ENCODE assay signal across 21 mouse cellular contexts in the genomic region with DNA sequence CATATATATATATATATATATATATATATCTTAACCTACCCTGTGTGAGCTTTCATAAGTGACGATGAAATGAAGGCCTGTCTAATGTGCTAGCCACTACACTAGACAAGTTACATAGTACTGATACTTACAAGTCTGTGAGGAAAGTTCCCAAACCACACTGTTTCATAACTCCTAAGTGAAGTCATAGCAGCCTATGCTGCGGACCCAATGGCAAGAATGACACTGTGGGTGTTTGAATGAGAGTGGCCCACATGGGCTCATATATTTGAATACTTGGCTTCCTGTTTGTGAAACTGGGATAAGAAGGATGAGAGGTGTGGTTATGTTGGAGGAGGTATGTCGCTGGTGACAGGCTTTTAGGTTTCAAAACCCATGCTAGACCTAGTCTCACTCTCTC.
DNase-seq lines count a peak whose midpoint lies in the region; ATAC-seq and TF ChIP-seq lines count a peak whose summit lies in the region.
"Had no signal": no experiment of that assay in that cellular context is flagged by ENCODE, and none has a peak within 500 bp of the region (broad histone marks: within the 10 kb centered on the region; RNA-seq: fewer than 3 reads in every experiment).

No protein-coding gene starts in this region.

- TF ChIP-seq CTCF in intestine, postnatal 0 days (IDR thresholded peaks at IDR 0.05; ENCODE audit: low read depth): no peak

- H3K4me1 ChIP-seq in intestine, embryonic 14.5 days (replicated peaks; ENCODE audit: control insufficient read depth, insufficient read depth, low read length): no peaks in the 10 kb centered on the region; the same call in 1 of the 2 replicates
- H3K4me1 ChIP-seq in intestine, postnatal 0 days (replicated peaks; ENCODE audit: control insufficient read depth, insufficient read depth, low read length): no peaks in the 10 kb centered on the region
- no peaks in the 10 kb centered on the region for H3K4me1 ChIP-seq in hindbrain, embryonic 11.5 days (replicated peaks; ENCODE audit: control insufficient read depth, insufficient read depth, low read length)
- H3K4me1 ChIP-seq: embryonic facial prominence, embryonic 12.5 days; forebrain, embryonic 13.5 days; forebrain, embryonic 15.5 days had no signal

- WGBS in intestine, embryonic 14.5 days: 95% methylated on average over 3 of the region's 3 CpGs
- 92% methylated on average over 3 of the region's 3 CpGs for WGBS in intestine, postnatal 0 days
- WGBS in hindbrain, embryonic 11.5 days: 86% methylated on average over 3 of the region's 3 CpGs

- no peak overlapping the region for H3K9ac ChIP-seq in intestine, embryonic 14.5 days (ENCODE audit: low read length)
- H3K9ac ChIP-seq in intestine, postnatal 0 days (ENCODE audit: low read depth, low read length): no peak overlapping the region
- H3K9ac ChIP-seq in hindbrain, embryonic 11.5 days (ENCODE audit: low read depth, low read length): no peak overlapping the region
- H3K9ac ChIP-seq: embryonic facial prominence, embryonic 12.5 days; forebrain, embryonic 13.5 days; forebrain, embryonic 15.5 days had no signal

- no peak overlapping the region for H3K4me3 ChIP-seq in intestine, embryonic 14.5 days (ENCODE audit: low read depth, low read length)
- no peak overlapping the region for H3K4me3 ChIP-seq in intestine, postnatal 0 days (ENCODE audit: low read depth, low read length)
- no peak overlapping the region for H3K4me3 ChIP-seq in hindbrain, embryonic 11.5 days (ENCODE audit: low read depth, low read length)
- H3K4me3 ChIP-seq: embryonic facial prominence, embryonic 10.5 days; embryonic facial prominence, embryonic 12.5 days; forebrain, embryonic 13.5 days; forebrain, embryonic 15.5 days had no signal

- H3K27ac ChIP-seq in intestine, embryonic 14.5 days (ENCODE audit: low read depth): no peak overlapping the region
- H3K27ac ChIP-seq in intestine, postnatal 0 days (ENCODE audit: low read depth, low read length): no peak overlapping the region
- H3K27ac ChIP-seq in hindbrain, embryonic 11.5 days (ENCODE audit: low read depth, low read length): no peak overlapping the region
- H3K27ac ChIP-seq: embryonic facial prominence, embryonic 10.5 days; embryonic facial prominence, embryonic 12.5 days; forebrain, embryonic 13.5 days; forebrain, embryonic 15.5 days had no signal

- intact Hi-C loops in heart, postnatal 14 days (cut with DNase I): no loop called here

- DNase-seq in intestine, embryonic 14.5 days (ENCODE audit: low spot score): peak; percentile 9
- peak; percentile 66 for DNase-seq in 416B (ENCODE audit: low read depth)
- no peak for DNase-seq in kidney, postnatal 10 days
- no peak for DNase-seq in heart, postnatal 14 days
- DNase-seq in hindbrain, embryonic 11.5 days (ENCODE audit: low spot score): no peak
- DNase-seq: adrenal gland, adult 2 months; adrenal gland, postnatal 10 days; adrenal gland, postnatal 25 days; cerebellum, adult 11 months; cerebellum, adult 18-20 months; cerebellum, adult 8-10 months; cerebellum, adult 9-11 months; cerebellum, postnatal 14 days; cerebellum, postnatal 36 days had no signal

- H3K4me2 ChIP-seq in intestine, embryonic 14.5 days (ENCODE audit: low read length): no peak overlapping the region
- H3K4me2 ChIP-seq in intestine, postnatal 0 days (replicated peaks; ENCODE audit: low read depth): no peak overlapping the region
- H3K4me2 ChIP-seq in hindbrain, embryonic 11.5 days (replicated peaks; ENCODE audit: low read depth, low read length): no peak overlapping the region
- H3K4me2 ChIP-seq: embryonic facial prominence, embryonic 12.5 days; forebrain, embryonic 13.5 days; forebrain, embryonic 15.5 days had no signal

- no peak for ATAC-seq in intestine, embryonic 14.5 days (replicated peaks; ENCODE audit: low FRiP score, low TSS enrichment, low read depth)
- ATAC-seq in intestine, postnatal 0 days: no peak
- peak; percentile 92 for ATAC-seq in granulocyte monocyte progenitor cell, adult 5-6 weeks (replicated peaks; ENCODE audit: poor library complexity, severe bottlenecking)
- ATAC-seq in megakaryocyte progenitor cell, adult 5-6 weeks (replicated peaks; ENCODE audit: poor library complexity): peak; percentile 89
- no peak for ATAC-seq in hindbrain, embryonic 11.5 days (ENCODE audit: low FRiP score)
- ATAC-seq: forebrain, embryonic 13.5 days; forebrain, embryonic 15.5 days had no signal

- H3K36me3 ChIP-seq in intestine, embryonic 14.5 days (ENCODE audit: control insufficient read depth, insufficient read depth, low read length): no peaks in the 10 kb centered on the region; the same call in 1 of the 2 replicates
- H3K36me3 ChIP-seq in intestine, postnatal 0 days (ENCODE audit: control insufficient read depth, insufficient read depth): no peaks in the 10 kb centered on the region
- no peaks in the 10 kb centered on the region for H3K36me3 ChIP-seq in hindbrain, embryonic 11.5 days (ENCODE audit: control insufficient read depth, insufficient read depth, low read length)
- H3K36me3 ChIP-seq: embryonic facial prominence, embryonic 12.5 days; forebrain, embryonic 15.5 days had no signal

- no peaks in the 10 kb centered on the region for H3K27me3 ChIP-seq in intestine, embryonic 14.5 days (replicated peaks; ENCODE audit: control insufficient read depth, insufficient read depth, low read length)
- H3K27me3 ChIP-seq in intestine, postnatal 0 days (replicated peaks; ENCODE audit: control insufficient read depth, insufficient read depth, low read length): no peaks in the 10 kb centered on the region
- no peaks in the 10 kb centered on the region for H3K27me3 ChIP-seq in hindbrain, embryonic 11.5 days (ENCODE audit: control insufficient read depth, insufficient read depth, low read length)
- H3K27me3 ChIP-seq: embryonic facial prominence, embryonic 12.5 days; forebrain, embryonic 13.5 days; forebrain, embryonic 15.5 days had no signal

- no peaks in the 10 kb centered on the region for H3K9me3 ChIP-seq in intestine, embryonic 14.5 days (ENCODE audit: control insufficient read depth, low read length)
- no peaks in the 10 kb centered on the region for H3K9me3 ChIP-seq in intestine, postnatal 0 days (ENCODE audit: control insufficient read depth)
- no peaks in the 10 kb centered on the region for H3K9me3 ChIP-seq in hindbrain, embryonic 11.5 days (ENCODE audit: control insufficient read depth, low read length)
- H3K9me3 ChIP-seq: embryonic facial prominence, embryonic 10.5 days; embryonic facial prominence, embryonic 12.5 days; forebrain, embryonic 13.5 days; forebrain, embryonic 15.5 days had no signal

Comparison
In these comparisons a context has a peak if more than half of its experiments do, and no peak if none do; other contexts are left out.
1. ATAC-seq: peak in granulocyte monocyte progenitor cell, adult 5-6 weeks (single experiment) and megakaryocyte progenitor cell, adult 5-6 weeks (single experiment); none in intestine, embryonic 14.5 days (single experiment), intestine, postnatal 0 days (single experiment) and hindbrain, embryonic 11.5 days (single experiment).
2. DNase-seq: peak in intestine, embryonic 14.5 days (single experiment) and 416B (single experiment); none in kidney, postnatal 10 days (single experiment), heart, postnatal 14 days (0 of 2) and hindbrain, embryonic 11.5 days (single experiment).